Mouse (Mus musculus) layer of hippocampus, adult 6 months (tissue): ENCODE data around the gene Krtap19-5. TPM values are rescaled to one million over a fixed set of nuclear protein-coding genes. Genes with fewer than 3 reads are reported as not detected.

Source experiments
- long read RNA-seq, 2 experiments: library from polyadenylated mRNA; unstranded; transcript quantifications; one replicate each; pipeline ENCODE4 v2.0.0; 2019 to 2020
- polyA plus RNA-seq: library from polyadenylated mRNA; unstranded; fragments of <200 nt; fragmentation: Nextera tagmentation; gene quantifications from 2 replicates; pipeline ENCODE4 v1.2.3, GENCODE M21; 2021

The Krtap19-5 gene
- not detected in 2 replicates for polyA plus RNA-seq
- long read RNA-seq, experiment 1: 0 reads
- long read RNA-seq, experiment 2: 0 reads

GRCm38 (mm10) chr16:88896357-88896756 is at the start of gene Krtap19-5:
Krtap19-5 (minus strand) TSS chr16:88896457.

GRCm38 (mm10) chr16:88932165-88932564 is 35.9 kb upstream of the Krtap19-5 start, which contains the start of gene Krtap19-9b:
Krtap19-9b (minus strand) TSS chr16:88932265.

GRCm38 (mm10) chr16:88884989-88885388 is 11.3 kb downstream of the Krtap19-5 start, which contains the start of gene Krtap19-4:
Krtap19-4 (minus strand) TSS chr16:88885089.

GRCm38 (mm10) chr16:88877938-88878337 is 18.3 kb downstream of the Krtap19-5 start, which contains the start of gene Krtap19-3:
Krtap19-3 (minus strand) TSS chr16:88878038.

GRCm38 (mm10) chr16:88874169-88874568 is 22.1 kb downstream of the Krtap19-5 start, which contains the start of gene Krtap19-2:
Krtap19-2 (minus strand) TSS chr16:88874269.

GRCm38 (mm10) chr16:88869311-88869710 is 26.9 kb downstream of the Krtap19-5 start, which contains the start of gene Krtap19-1:
Krtap19-1 (minus strand) TSS chr16:88869411.

Other genes with a start within 250 kb of the Krtap19-5 start
- not detected in 2 replicates for gene Krtap26-1, start 248.7 kb downstream of the Krtap19-5 start, polyA plus RNA-seq
- gene Krtap27-1, start 224.8 kb downstream of the Krtap19-5 start, polyA plus RNA-seq: not detected in 2 replicates
- not detected in 2 replicates for gene 2310061N02Rik, start 188.5 kb downstream of the Krtap19-5 start, polyA plus RNA-seq
- not detected in 2 replicates for gene Krtap13-1, start 167.6 kb downstream of the Krtap19-5 start, polyA plus RNA-seq
- not detected in 2 replicates for gene Krtap13, start 144.8 kb downstream of the Krtap19-5 start, polyA plus RNA-seq
- not detected in 2 replicates for gene 2310034C09Rik, start 137.6 kb downstream of the Krtap19-5 start, polyA plus RNA-seq
- gene 2310057N15Rik, start 122.3 kb downstream of the Krtap19-5 start, polyA plus RNA-seq: not detected in 2 replicates
- gene Gm5965, start 118.6 kb downstream of the Krtap19-5 start, polyA plus RNA-seq: not detected in 2 replicates
- not detected in 2 replicates for gene Gm20741, start 84.2 kb downstream of the Krtap19-5 start, polyA plus RNA-seq
- gene Krtap15, start 76.2 kb downstream of the Krtap19-5 start, polyA plus RNA-seq: not detected in 2 replicates
- not detected in 2 replicates for gene Krtap14, start 70.3 kb downstream of the Krtap19-5 start, polyA plus RNA-seq
- gene Krtap19-1, start 27.0 kb downstream of the Krtap19-5 start, polyA plus RNA-seq: not detected in 2 replicates
- gene Krtap19-2, start 22.2 kb downstream of the Krtap19-5 start, polyA plus RNA-seq: not detected in 2 replicates
- not detected in 2 replicates for gene Krtap19-3, start 18.4 kb downstream of the Krtap19-5 start, polyA plus RNA-seq
- not detected in 2 replicates for gene Krtap19-4, start 11.4 kb downstream of the Krtap19-5 start, polyA plus RNA-seq
- not detected in 2 replicates for gene Krtap19-9b, start 35.8 kb upstream of the Krtap19-5 start, polyA plus RNA-seq
- not detected in 2 replicates for gene Krtap16-3, start 66.4 kb upstream of the Krtap19-5 start, polyA plus RNA-seq
- gene Krtap22-2, start 114.3 kb upstream of the Krtap19-5 start, polyA plus RNA-seq: not detected in 2 replicates
- gene Gm10229, start 118.8 kb upstream of the Krtap19-5 start, polyA plus RNA-seq: not detected in 2 replicates
- gene Krtap6-1, start 135.2 kb upstream of the Krtap19-5 start, polyA plus RNA-seq: not detected in 2 replicates
- gene Gm10228, start 145.0 kb upstream of the Krtap19-5 start, polyA plus RNA-seq: not detected in 2 replicates
- not detected in 2 replicates for gene Krtap6-5, start 151.4 kb upstream of the Krtap19-5 start, polyA plus RNA-seq
- gene 1110025L11Rik, start 167.5 kb upstream of the Krtap19-5 start, polyA plus RNA-seq: not detected in 2 replicates
- gene Krtap6-3, start 187.6 kb upstream of the Krtap19-5 start, polyA plus RNA-seq: not detected in 2 replicates
- gene Gm6358, start 244.4 kb upstream of the Krtap19-5 start, polyA plus RNA-seq: not detected in 2 replicates